Mouse (Mus musculus) megakaryocyte, embryonic 14.5 days (primary cell): ENCODE data around the gene Apmap. TPM values are rescaled to one million over a fixed set of nuclear protein-coding genes. Genes with fewer than 3 reads are reported as not detected.
A peak's percentile ranks its signal among the peaks of the same experiment; 100 is the strongest.
"Not testable (repeated sequence)": the region's sequence is repeated elsewhere in the genome, so short reads cannot be mapped to it uniquely, and the experiment has no call there.

ENCODE experiments used
- H3K27me3 ChIP-seq: replicated peaks from 2 replicates; pipeline ENCODE3; 2012; ENCODE audit warnings: inconsistent platforms
- H3K36me3 ChIP-seq: replicated peaks from 2 replicates; pipeline ENCODE3; 2012; ENCODE audit warnings: low read length, inconsistent platforms, mixed read lengths
- H3K4me1 ChIP-seq: 2 replicates; pipeline ENCODE4 v1.6.1; 2012; ENCODE audit warnings: inconsistent platforms
- H3K4me3 ChIP-seq: replicated peaks from 2 replicates; pipeline ENCODE3; 2012; ENCODE audit warnings: moderate library complexity, mild to moderate bottlenecking, inconsistent platforms
- H3K9me3 ChIP-seq: 2 replicates; pipeline ENCODE4 v1.6.1; 2012; ENCODE audit warnings: inconsistent platforms
- FLI1 ChIP-seq: IDR thresholded peaks from 2 replicates; pipeline ENCODE4 v1.6.1; 2012; ENCODE audit warnings: low read length, inconsistent platforms, mixed read lengths
- GATA1 ChIP-seq: IDR thresholded peaks from 3 replicates; pipeline ENCODE4 v1.6.1; 2012; ENCODE audit warnings: mixed read lengths, low read length, inconsistent platforms, borderline replicate concordance
- polyA plus RNA-seq: library from polyadenylated mRNA; stranded (reverse); fragments of >175 nt; gene quantifications from 2 replicates; pipeline ENCODE4 v1.2.3, GENCODE M21; 2012; ENCODE audit warnings: low replicate concordance; ENCODE audit not compliant: insufficient read depth

The Apmap gene
- polyA plus RNA-seq, 1 experiment = 29.0 TPM

- no peaks in the 10 kb centered on the region; the same call in 1 of the 2 replicates for H3K4me1 ChIP-seq
- H3K9me3 ChIP-seq = no peaks in the 10 kb centered on the region
- peaks cover 85% of the 10 kb centered on the region for H3K36me3 ChIP-seq
- TF ChIP-seq GATA1 = no peak
- no peak for TF ChIP-seq FLI1
- H3K4me3 ChIP-seq = no peak overlapping the region
- H3K27me3 ChIP-seq = no peaks in the 10 kb centered on the region
Measured at GRCm38 (mm10) chr2:150589076-150589475, 19.3 kb downstream of the Apmap start.

- no peak overlapping the region for H3K4me3 ChIP-seq
- H3K36me3 ChIP-seq = peaks cover 95% of the 10 kb centered on the region
- no peaks in the 10 kb centered on the region for H3K9me3 ChIP-seq
- no peaks in the 10 kb centered on the region for H3K4me1 ChIP-seq
- H3K27me3 ChIP-seq = no peaks in the 10 kb centered on the region
- TF ChIP-seq GATA1 (no peak), FLI1 (no peak)
Measured at GRCm38 (mm10) chr2:150579628-150580027, 28.7 kb downstream of the Apmap start.

- H3K9me3 ChIP-seq = no peaks in the 10 kb centered on the region
- no peaks in the 10 kb centered on the region for H3K27me3 ChIP-seq
- no peak overlapping the region for H3K4me3 ChIP-seq
- H3K36me3 ChIP-seq = peaks cover 95% of the 10 kb centered on the region
- TF ChIP-seq GATA1 (no peak), FLI1 (no peak)
- peaks cover 4% of the 10 kb centered on the region for H3K4me1 ChIP-seq
Measured at GRCm38 (mm10) chr2:150578603-150579002, 29.8 kb downstream of the Apmap start.

GRCm38 (mm10) chr2:150576256-150576655 is 32.1 kb downstream of the Apmap start:
- Histone ChIP-seq H3K4me1 (peaks cover 27% of the 10 kb centered on the region), H3K4me3 (no peak overlapping the region), H3K9me3 (no peaks in the 10 kb centered on the region), H3K27me3 (no peaks in the 10 kb centered on the region), H3K36me3 (peaks cover 93% of the 10 kb centered on the region)
- no peak for TF ChIP-seq GATA1
- no peak for TF ChIP-seq FLI1

- Histone ChIP-seq H3K4me1 (peaks cover 65% of the 10 kb centered on the region), H3K36me3 (peaks cover 56% of the 10 kb centered on the region), H3K27me3 (no peaks in the 10 kb centered on the region), H3K9me3 (no peaks in the 10 kb centered on the region), H3K4me3 (peak overlapping the region; percentile 91)
- TF ChIP-seq FLI1 (no peak), GATA1 (no peak)
Measured at GRCm38 (mm10) chr2:150572463-150572862, 35.9 kb downstream of the Apmap start.

GRCm38 (mm10) chr2:150570761-150571160 is 37.6 kb downstream of the Apmap start:
- H3K36me3 ChIP-seq = peaks cover 41% of the 10 kb centered on the region
- TF ChIP-seq GATA1 (no peak), FLI1 (no peak)
- H3K4me3 ChIP-seq = peak overlapping the region; percentile 91
- H3K9me3 ChIP-seq = no peaks in the 10 kb centered on the region
- no peaks in the 10 kb centered on the region for H3K27me3 ChIP-seq
- H3K4me1 ChIP-seq = peaks cover 82% of the 10 kb centered on the region

GRCm38 (mm10) chr2:150569847-150570590 is 38.3 kb downstream of the Apmap start, which contains the start of gene Cst7:
Gene Cst7, plus strand, starts transcription at chr2:150570415.
- Histone ChIP-seq H3K27me3 (no peaks in the 10 kb centered on the region), H3K4me1 (peaks cover 85% of the 10 kb centered on the region), H3K4me3 (peak within 1 kb of the TSS; percentile 91), H3K36me3 (peaks cover 33% of the 10 kb centered on the region), H3K9me3 (no peaks in the 10 kb centered on the region)
- TF ChIP-seq FLI1 = no peak
- no peak for TF ChIP-seq GATA1

GRCm38 (mm10) chr2:150567051-150567450 is 41.3 kb downstream of the Apmap start:
- H3K9me3 ChIP-seq = no peaks in the 10 kb centered on the region
- peaks cover 69% of the 10 kb centered on the region for H3K4me1 ChIP-seq
- H3K27me3 ChIP-seq = no peaks in the 10 kb centered on the region
- TF ChIP-seq FLI1 (no peak), GATA1 (no peak)
- H3K4me3 ChIP-seq = peak overlapping the region; percentile 60
- H3K36me3 ChIP-seq = peaks cover 3% of the 10 kb centered on the region

- Histone ChIP-seq H3K36me3 (no peaks in the 10 kb centered on the region), H3K4me3 (no peak overlapping the region), H3K9me3 (no peaks in the 10 kb centered on the region), H3K4me1 (peaks cover 5% of the 10 kb centered on the region; the same call in 1 of the 2 replicates), H3K27me3 (no peaks in the 10 kb centered on the region)
- TF ChIP-seq GATA1 (no peak), FLI1 (no peak)
Measured at GRCm38 (mm10) chr2:150558568-150558967, 49.8 kb downstream of the Apmap start.

- not testable (repeated sequence) for H3K27me3 ChIP-seq, H3K36me3 ChIP-seq, H3K9me3 ChIP-seq, H3K4me1 ChIP-seq, H3K4me3 ChIP-seq
Measured at GRCm38 (mm10) chr2:150549576-150549975, 58.8 kb downstream of the Apmap start.

Other genes with a start within 250 kb of the Apmap start
- gene 3300002I08Rik, start 245.8 kb downstream of the Apmap start, polyA plus RNA-seq = not detected in 2 replicates
- gene Zfp442, start 157.1 kb downstream of the Apmap start, polyA plus RNA-seq = 0.09 TPM in 1 of 2 replicates, not detected in the other
- not detected in 2 replicates for gene Zfp345, start 123.5 kb downstream of the Apmap start, polyA plus RNA-seq
- gene Cst7, start 38.2 kb downstream of the Apmap start, polyA plus RNA-seq = 4.4 and 13.6 TPM in 2 replicates
- gene Acss1, start 59.9 kb upstream of the Apmap start, polyA plus RNA-seq = 2.8 and 13.4 TPM in 2 replicates
- not detected in 2 replicates for gene Vsx1, start 80.8 kb upstream of the Apmap start, polyA plus RNA-seq
- 5.0 and 11.9 TPM in 2 replicates for gene Entpd6, start 140.5 kb upstream of the Apmap start, polyA plus RNA-seq
- 7.5 and 43.3 TPM in 2 replicates for gene Pygb, start 178.2 kb upstream of the Apmap start, polyA plus RNA-seq